Mouse (Mus musculus) forebrain, postnatal 0 days (tissue): ENCODE measurements around the gene Chtop. TPM values are rescaled to one million over a fixed set of nuclear protein-coding genes. Genes with fewer than 3 reads are reported as not detected.

ENCODE experiments used
- ATAC-seq: fragments of 200-750 bp; cut with Nextera tagmentation; 2 replicates; pipeline ENCODE4 v1.8.0; 2017; ENCODE audit warnings: mild to moderate bottlenecking, moderate library complexity
- DNase-seq: peaks from one replicate; pipeline ENCODE4 v3.0.0-alpha.2; 2015
- H3K27ac ChIP-seq: fragments of 300-500 bp; sonication (generic); 2 replicates; pipeline ENCODE4 v1.5.1; 2014; ENCODE audit warnings: low read depth, mild to moderate bottlenecking, antibody characterized with exemption, low read length, moderate library complexity, mixed read lengths
- H3K27me3 ChIP-seq: fragments of 300-500 bp; sonication (generic); 2 replicates; pipeline ENCODE4 v1.6.1; 2014; ENCODE audit warnings: mild to moderate bottlenecking, low read length, mixed read lengths; ENCODE audit not compliant: insufficient read depth
- H3K36me3 ChIP-seq: fragments of 300-500 bp; sonication (generic); 2 replicates; pipeline ENCODE4 v1.6.1; 2014; ENCODE audit warnings: mild to moderate bottlenecking, moderate library complexity; ENCODE audit not compliant: insufficient read depth
- H3K4me1 ChIP-seq: fragments of 300-500 bp; sonication (generic); 2 replicates; pipeline ENCODE4 v1.6.1; 2014; ENCODE audit warnings: antibody characterized with exemption; ENCODE audit not compliant: insufficient read depth
- H3K4me2 ChIP-seq: fragments of 300-500 bp; sonication (generic); 2 replicates; pipeline ENCODE4 v1.6.1; 2014; ENCODE audit warnings: low read depth, mild to moderate bottlenecking, moderate library complexity
- H3K4me3 ChIP-seq: fragments of 300-500 bp; sonication (generic); 2 replicates; pipeline ENCODE4 v1.5.1; 2014; ENCODE audit warnings: low read depth, low read length, mixed read lengths
- H3K9ac ChIP-seq: fragments of 300-500 bp; sonication (generic); 2 replicates; pipeline ENCODE4 v1.6.1; 2014; ENCODE audit warnings: mild to moderate bottlenecking
- H3K9me3 ChIP-seq: fragments of 300-500 bp; sonication (generic); 2 replicates; pipeline ENCODE4 v1.6.1; 2016; ENCODE audit warnings: low read length
- CTCF ChIP-seq: sonication (generic); IDR thresholded peaks from 2 replicates; pipeline ENCODE4 v1.5.1; 2016; ENCODE audit warnings: antibody characterized with exemption, control low read depth, low read depth
- WGBS: fragments of 180-500 bp; shearing (Covaris S2); extraction: QIAGEN DNeasy Blood & Tissue Kit; methylation state at CpG from one replicate; pipeline ENCODE4 v1.1.7; 2014; 5-methylcytosine and 5-hydroxymethylcytosine counted together
- polyA plus RNA-seq: library from polyadenylated mRNA; unstranded; fragments of >200 nt; fragmentation: Nextera tagmentation; extraction: Ambion mirVana; gene quantifications from 2 replicates; pipeline ENCODE4 v1.2.1, GENCODE M21; 2015
- total RNA-seq: library from RNA; depleted of rRNA; stranded (reverse); fragments of >200 nt; gene quantifications from 2 replicates; pipeline ENCODE4 v1.2.3, GENCODE M21; 2014

Chtop gene
- total and polyA plus RNA-seq, 2 experiments from 2014 or later = 179 to 302 TPM

DNA sequence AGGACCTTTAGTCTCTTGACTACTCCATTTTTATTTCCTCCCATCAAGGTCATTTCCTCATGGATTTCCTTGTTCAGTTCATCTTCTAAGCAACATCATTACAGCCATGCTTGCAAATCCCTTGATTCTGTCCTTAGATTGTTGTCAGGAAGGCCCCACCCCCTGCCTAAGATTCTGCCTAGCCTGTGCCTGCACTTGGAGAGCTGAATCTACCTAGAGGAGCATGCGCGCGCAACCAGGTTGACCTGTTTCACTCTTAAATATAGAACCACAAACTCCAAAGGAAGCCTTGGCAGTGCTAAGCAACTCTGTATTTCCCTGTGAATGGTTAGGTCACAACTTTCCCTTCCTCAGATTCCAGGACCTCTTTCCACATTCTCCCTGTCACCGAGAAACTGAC is 8.4 kb upstream of the Chtop start:
- no peak for TF ChIP-seq CTCF
- Histone ChIP-seq H3K27me3 (peaks cover 18% of the 10 kb centered on the region; the same call in 1 of the 2 replicates), H3K27ac (no peak overlapping the region), H3K4me3 (no peak overlapping the region), H3K9ac (no peak overlapping the region), H3K4me1 (0 out of 2 replicates have a peak, but pooled peaks cover 9% of the 10 kb centered on the region), H3K4me2 (no peak overlapping the region), H3K36me3 (no peaks in the 10 kb centered on the region), H3K9me3 (no peaks in the 10 kb centered on the region)
- 83% methylated on average over 4 of the region's 4 CpGs for WGBS
- ATAC-seq (no peak), DNase-seq (no peak)

DNA sequence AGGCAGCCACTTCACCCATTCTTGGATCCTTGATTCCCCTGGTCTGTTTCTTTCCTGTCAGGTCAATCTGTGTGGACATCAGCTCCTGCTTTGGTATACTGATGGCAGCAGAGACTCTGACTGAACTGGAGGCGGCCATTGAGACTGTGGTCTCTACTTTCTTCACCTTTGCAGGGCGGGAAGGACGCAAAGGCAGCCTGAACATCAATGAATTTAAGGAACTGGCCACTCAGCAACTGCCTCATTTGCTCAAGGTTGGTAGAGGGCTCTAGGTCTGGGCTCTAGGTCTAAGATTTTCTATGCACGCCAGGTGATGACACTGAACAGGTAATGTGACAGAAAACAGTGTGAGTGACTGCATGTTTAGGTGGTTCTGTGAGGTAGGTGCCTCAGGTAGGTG is 6.5 kb upstream of the Chtop start:
- ATAC-seq = no peak
- Histone ChIP-seq H3K27me3 (peaks cover 18% of the 10 kb centered on the region; the same call in 1 of the 2 replicates), H3K4me2 (no peak overlapping the region), H3K27ac (no peak overlapping the region), H3K4me1 (0 out of 2 replicates have a peak, but pooled peaks cover 9% of the 10 kb centered on the region), H3K4me3 (no peak overlapping the region), H3K36me3 (no peaks in the 10 kb centered on the region), H3K9me3 (no peaks in the 10 kb centered on the region), H3K9ac (no peak overlapping the region)
- no peak for DNase-seq
- TF ChIP-seq CTCF = no peak
- WGBS = 94% methylated on average over 4 of the region's 4 CpGs

DNA sequence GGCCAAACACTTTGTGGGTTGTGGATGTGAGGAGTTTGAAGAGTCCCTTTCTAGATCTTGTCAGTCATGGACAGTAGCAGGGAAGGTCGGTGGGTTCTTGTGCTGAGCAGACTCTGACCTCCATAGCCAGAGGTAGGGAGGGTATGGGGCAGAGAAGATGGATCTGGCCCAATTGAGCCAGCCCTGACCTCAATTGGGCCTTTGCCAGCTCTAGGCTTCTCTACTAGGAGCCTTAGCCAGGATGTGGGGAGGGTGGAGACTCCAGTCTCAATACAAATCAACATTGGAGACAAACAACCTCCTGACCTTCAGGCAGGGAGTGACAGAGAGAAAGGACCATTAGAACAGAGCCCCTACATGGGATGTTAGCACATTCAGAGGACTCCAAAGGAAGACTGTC is 5.9 kb upstream of the Chtop start:
- peak overlapping the region; percentile 67 for H3K4me2 ChIP-seq

DNA sequence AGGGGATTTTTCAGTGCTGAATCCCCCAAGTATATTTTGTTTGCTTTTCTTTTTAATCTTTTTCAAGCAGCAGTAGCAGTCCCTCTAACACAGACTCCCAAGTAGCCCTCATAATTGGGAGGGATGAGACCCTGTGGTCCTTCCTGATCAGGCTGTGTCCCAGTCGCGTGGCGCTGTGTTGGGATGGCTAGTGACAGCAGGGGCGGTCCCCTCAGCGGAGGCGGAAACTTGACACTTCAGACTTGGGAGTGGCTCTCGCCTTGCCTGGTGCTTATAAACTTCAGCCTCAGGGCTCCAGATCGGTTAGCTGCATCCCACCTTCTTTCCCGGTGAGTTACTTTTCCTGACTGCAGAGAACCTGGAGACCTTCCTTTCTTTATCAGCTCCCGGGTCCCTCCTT is 5.4 kb upstream of the Chtop start:
- Histone ChIP-seq H3K27ac (no peak overlapping the region), H3K4me3 (peak overlapping the region; percentile 33), H3K9ac (peak overlapping the region; percentile 40; the same call in 1 of the 2 replicates), H3K36me3 (no peaks in the 10 kb centered on the region), H3K27me3 (peaks cover 18% of the 10 kb centered on the region; the same call in 1 of the 2 replicates), H3K4me1 (0 out of 2 replicates have a peak, but pooled peaks cover 9% of the 10 kb centered on the region), H3K9me3 (no peaks in the 10 kb centered on the region), H3K4me2 (peak overlapping the region; percentile 67)
- DNase-seq = no peak
- WGBS = under 1% methylated on average over 10 of the region's 10 CpGs
- ATAC-seq = peak; percentile 38; the same call in 1 of the 2 replicates
- TF ChIP-seq CTCF = no peak

More for the DNA sequence above, 5.9 kb upstream of the Chtop start:
- no peaks in the 10 kb centered on the region for H3K36me3 ChIP-seq
- H3K4me1 ChIP-seq = 0 out of 2 replicates have a peak, but pooled peaks cover 9% of the 10 kb centered on the region
- H3K27me3 ChIP-seq = peaks cover 18% of the 10 kb centered on the region; the same call in 1 of the 2 replicates
- no peaks in the 10 kb centered on the region for H3K9me3 ChIP-seq
- no peak overlapping the region for H3K9ac ChIP-seq
- no peak for TF ChIP-seq CTCF
- no peak overlapping the region for H3K27ac ChIP-seq
- 65% methylated on average over 1 of the region's 1 CpGs for WGBS
- no peak for ATAC-seq
- no peak for DNase-seq
- H3K4me3 ChIP-seq = peak overlapping the region; percentile 33; the same call in 1 of the 2 replicates

DNA sequence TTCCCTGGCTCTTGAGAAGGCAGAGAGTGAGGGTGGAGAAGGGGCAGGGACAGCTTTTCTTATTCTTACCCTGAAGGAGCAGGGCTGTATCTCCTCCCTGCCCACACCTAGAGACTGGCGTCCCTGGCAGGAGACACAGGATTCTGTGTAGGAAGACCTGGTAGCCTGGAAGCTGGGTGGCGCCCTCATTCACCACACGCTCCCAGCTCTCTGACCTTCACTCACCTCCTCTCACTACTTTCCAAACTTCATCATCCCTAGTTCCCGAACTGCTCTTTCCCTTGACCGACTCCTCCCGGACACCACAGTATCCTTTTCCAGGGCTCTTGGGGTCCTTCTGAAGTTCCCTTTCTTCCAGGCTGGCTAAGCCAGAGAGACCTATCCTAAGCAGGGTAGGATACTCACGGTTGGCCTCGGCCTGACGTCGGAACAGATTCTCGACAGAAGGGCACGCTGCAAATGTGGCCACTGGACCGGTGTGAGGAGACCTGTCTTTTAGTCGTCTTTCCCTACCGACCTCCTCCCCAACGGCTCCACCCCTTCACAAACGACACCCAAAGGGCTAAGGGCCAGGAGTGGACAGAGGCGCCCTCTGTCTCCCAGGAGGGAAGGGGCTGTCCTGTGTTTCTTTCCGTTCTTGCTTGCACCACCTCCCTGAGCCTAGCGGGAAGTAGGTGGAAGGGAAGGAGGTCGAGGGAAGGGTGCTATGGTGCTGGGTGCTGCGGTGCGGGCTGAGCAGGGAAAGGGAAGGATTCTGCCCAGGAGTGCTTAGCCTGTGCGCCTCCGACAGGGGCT is 4.7 kb upstream of the Chtop start, which contains the start of the genes S100a1 and S100a13:
S100a1 (minus strand) TSS at position 597 of the 795 bp plus-strand sequence.
S100a13 (plus strand) TSS at position 640 of the 795 bp plus-strand sequence.
- H3K27ac ChIP-seq = no peak within 1 kb of the TSS
- H3K4me2 ChIP-seq = peak within 1 kb of the TSS; percentile 67
- ATAC-seq (peak; percentile 42), DNase-seq (peak; percentile 32)
- peaks cover 18% of the 10 kb centered on the region; the same call in 1 of the 2 replicates for H3K27me3 ChIP-seq
- no peaks in the 10 kb centered on the region for H3K36me3 ChIP-seq
- no peaks in the 10 kb centered on the region for H3K9me3 ChIP-seq
- H3K4me3 ChIP-seq = peak within 1 kb of the TSS; percentile 33
- peak; percentile 39; the same call in 1 of the 2 replicates for TF ChIP-seq CTCF
- WGBS = 5% methylated on average over 25 of the region's 25 CpGs
- 0 out of 2 replicates have a peak, but pooled peaks cover 9% of the 10 kb centered on the region for H3K4me1 ChIP-seq
- H3K9ac ChIP-seq = peak within 1 kb of the TSS; percentile 40

DNA sequence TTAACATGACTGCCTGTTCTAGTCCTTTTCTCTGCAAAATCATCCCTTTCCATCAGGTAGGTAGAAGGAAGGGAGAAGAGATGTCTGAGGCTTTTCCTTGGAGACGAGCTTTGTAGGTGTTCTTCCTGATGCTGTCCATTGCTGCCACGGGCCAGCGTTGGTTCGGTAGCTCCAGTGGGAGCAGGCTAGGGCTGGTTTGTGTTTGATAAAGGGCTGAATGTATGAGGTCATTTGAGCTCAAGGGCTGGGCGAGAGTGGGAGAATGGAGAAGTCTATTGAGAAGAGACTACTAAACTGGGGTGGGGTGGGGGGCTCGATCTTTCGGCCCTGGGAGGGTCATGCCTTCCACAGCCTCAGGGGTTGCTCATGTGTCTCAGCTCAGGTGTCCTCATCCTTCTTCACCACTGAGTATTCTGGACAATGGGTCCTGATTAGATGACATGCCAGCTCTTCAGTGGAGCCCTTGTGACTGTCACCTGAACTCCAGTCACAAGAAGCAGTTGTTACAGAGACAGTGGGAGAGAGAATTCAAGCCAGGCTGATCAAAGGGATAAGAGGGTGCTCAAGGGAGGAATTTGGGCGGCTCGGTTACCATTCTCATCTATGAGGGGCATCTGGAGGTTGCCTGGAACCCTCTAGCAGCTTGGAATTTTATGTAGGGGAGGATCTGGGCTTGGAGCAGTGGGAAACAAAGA is 3.8 kb upstream of the Chtop start:
- Histone ChIP-seq H3K4me1 (peaks cover 12% of the 10 kb centered on the region), H3K9me3 (no peaks in the 10 kb centered on the region), H3K4me2 (no peak overlapping the region), H3K4me3 (no peak overlapping the region), H3K9ac (no peak overlapping the region), H3K27ac (no peak overlapping the region), H3K27me3 (peaks cover 18% of the 10 kb centered on the region; the same call in 1 of the 2 replicates), H3K36me3 (no peaks in the 10 kb centered on the region)
- no peak for TF ChIP-seq CTCF
- 82% methylated on average over 9 of the region's 9 CpGs for WGBS
- no peak for ATAC-seq
- no peak for DNase-seq
